Mouse (Mus musculus) cerebellum, adult (tissue): ENCODE data around the gene Slc35e4.
"Not testable (repeated sequence)": the region's sequence is repeated elsewhere in the genome, so short reads cannot be mapped to it uniquely, and the experiment has no call there.

Experiments used
- ATAC-seq: cut with Nextera tagmentation; 2 replicates; pipeline ENCODE4 v1.9.2; 2017; ENCODE audit warnings: mild to moderate bottlenecking, moderate library complexity, mixed read lengths; ENCODE audit not compliant: insufficient number of reproducible peaks, low FRiP score, low TSS enrichment

The Slc35e4 gene

GRCm38 (mm10) chr11:3914109-3914840 lies at the start of gene Slc35e4:
TSS of gene Slc35e4 (minus strand) at chr11:3914664.
- ATAC-seq = peak; percentile 49

GRCm38 (mm10) chr11:3963610-3964415 lies 49.3 kb upstream of the Slc35e4 start, which contains the start of gene Pes1:
TSS of gene Pes1 (plus strand) at chr11:3963975.
- peak; percentile 89; the same call in 1 of the 2 replicates for ATAC-seq

- ATAC-seq = no peak
These were observed 48.7 kb upstream of the Slc35e4 start for GRCm38 (mm10) chr11:3963155-3963554.

GRCm38 (mm10) chr11:3961761-3962160 lies 47.3 kb upstream of the Slc35e4 start:
- no peak for ATAC-seq

GRCm38 (mm10) chr11:3960901-3961300 lies 46.4 kb upstream of the Slc35e4 start:
- ATAC-seq = no peak

- ATAC-seq = not testable (repeated sequence)
These were observed 40.9 kb upstream of the Slc35e4 start for GRCm38 (mm10) chr11:3955371-3955770.

- not testable (repeated sequence) for ATAC-seq
These were observed 40.4 kb upstream of the Slc35e4 start for GRCm38 (mm10) chr11:3954876-3955275.

GRCm38 (mm10) chr11:3946386-3946785 lies 31.9 kb upstream of the Slc35e4 start:
- ATAC-seq = no peak

GRCm38 (mm10) chr11:3941371-3941770 lies 26.9 kb upstream of the Slc35e4 start:
- no peak for ATAC-seq

GRCm38 (mm10) chr11:3937321-3937874 lies 22.9 kb upstream of the Slc35e4 start:
- ATAC-seq = no peak

GRCm38 (mm10) chr11:3936318-3936717 lies 21.9 kb upstream of the Slc35e4 start:
- ATAC-seq = no peak

- ATAC-seq = no peak
These were observed 20.7 kb upstream of the Slc35e4 start for GRCm38 (mm10) chr11:3935135-3935534.

- ATAC-seq = no peak
These were observed 19.4 kb upstream of the Slc35e4 start for GRCm38 (mm10) chr11:3933756-3934285.

GRCm38 (mm10) chr11:3931511-3932211 lies 17.2 kb upstream of the Slc35e4 start, which contains the start of gene Tcn2:
TSS of gene Tcn2 (minus strand) at chr11:3932159.
- no peak for ATAC-seq

- ATAC-seq = no peak
These were observed 16.5 kb upstream of the Slc35e4 start for GRCm38 (mm10) chr11:3930931-3931330.

- ATAC-seq = no peak
These were observed 15.6 kb upstream of the Slc35e4 start for GRCm38 (mm10) chr11:3930019-3930418.

GRCm38 (mm10) chr11:3925916-3926315 lies 11.5 kb upstream of the Slc35e4 start:
- no peak for ATAC-seq

GRCm38 (mm10) chr11:3922731-3923130 lies 8.3 kb upstream of the Slc35e4 start:
- ATAC-seq = no peak

- ATAC-seq = no peak
These were observed 7.7 kb upstream of the Slc35e4 start for GRCm38 (mm10) chr11:3922115-3922514.

- peak; percentile 74; the same call in 1 of the 2 replicates for ATAC-seq
These were observed 6.9 kb upstream of the Slc35e4 start for GRCm38 (mm10) chr11:3921281-3921850.
